Mouse (Mus musculus): ENCODE results near the gene Gpr83. TPM values are rescaled to one million over a fixed set of nuclear protein-coding genes. Genes with fewer than 3 reads are reported as not detected.

The Gpr83 gene
- total RNA-seq (2015) (not detected in 2 replicates), total RNA-seq (2017) (not detected in 2 replicates)

GRCm38 (mm10) chr9:14859868-14860639 lies at the start of gene Gpr83:
TSS of gene Gpr83 (plus strand) at chr9:14860210.
- ATAC-seq (ENCODE audit: poor library complexity, severe bottlenecking) = peak; percentile 53

DNA sequence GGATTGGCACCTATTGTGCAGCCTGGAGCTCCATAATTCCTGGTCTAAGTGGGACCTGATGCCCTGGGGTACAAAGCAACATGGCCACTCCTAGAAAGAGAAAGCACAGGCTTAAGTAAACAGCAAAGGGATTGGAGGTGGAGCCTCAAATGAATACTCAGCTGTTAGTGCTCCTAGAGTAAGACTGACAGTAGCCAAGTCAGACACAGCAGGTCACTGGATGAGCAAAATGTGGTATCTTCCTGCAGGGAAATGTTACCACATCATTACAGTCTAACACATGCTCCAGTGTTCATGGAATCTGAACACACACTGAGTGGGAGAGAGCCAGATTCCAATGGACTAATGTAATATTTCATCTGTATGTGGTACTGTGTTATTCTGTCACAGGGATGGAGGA lies 38.6 kb upstream of the Gpr83 start:
- no peak for ATAC-seq (ENCODE audit: poor library complexity, severe bottlenecking)

DNA sequence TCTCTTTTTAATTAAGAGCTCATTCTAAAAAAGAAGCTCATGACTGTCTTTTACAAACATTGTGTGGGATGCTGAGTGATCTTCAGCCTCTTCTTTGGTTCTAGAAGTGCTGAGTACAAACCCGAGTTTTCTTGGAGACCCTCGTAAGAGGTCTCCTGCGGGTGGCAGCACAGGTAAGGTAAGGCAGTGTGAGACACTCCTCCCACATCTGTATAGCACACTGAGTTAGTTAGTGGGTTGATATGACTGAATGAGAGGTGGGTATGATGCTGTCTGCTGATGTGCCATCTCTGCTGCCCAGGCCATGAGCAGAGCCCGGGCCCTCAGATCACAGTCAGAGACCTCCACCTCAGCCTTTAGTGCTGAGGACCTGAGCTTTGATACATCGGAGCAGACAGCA lies 35.2 kb upstream of the Gpr83 start:
- no peak for ATAC-seq (ENCODE audit: poor library complexity, severe bottlenecking)

- no peak for ATAC-seq (ENCODE audit: poor library complexity, severe bottlenecking)
Observed at GRCm38 (mm10) chr9:14827875-14828274, 32.1 kb upstream of the Gpr83 start.

DNA sequence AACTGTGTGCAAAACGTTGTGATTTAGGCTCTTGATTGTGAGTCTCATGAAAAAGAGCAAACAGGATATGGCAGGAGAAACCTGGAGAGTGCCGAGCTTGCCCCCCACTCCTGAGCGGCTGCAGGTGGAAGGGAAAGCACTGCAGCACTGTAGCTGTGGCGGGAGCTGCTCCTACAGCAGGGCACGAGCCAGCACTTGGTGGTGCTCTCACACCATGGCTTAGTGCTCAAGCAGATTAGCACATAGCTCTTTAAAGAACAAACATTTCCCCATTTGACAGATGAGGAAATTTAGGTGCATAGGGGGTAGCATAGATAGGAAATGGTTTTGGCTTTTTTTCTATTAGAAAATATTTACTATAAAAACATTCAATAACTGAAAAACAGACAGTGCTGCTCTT lies 28.0 kb upstream of the Gpr83 start:
- ATAC-seq (ENCODE audit: poor library complexity, severe bottlenecking) = peak; percentile 53

GRCm38 (mm10) chr9:14835335-14836075 lies 24.5 kb upstream of the Gpr83 start:
- ATAC-seq (ENCODE audit: poor library complexity, severe bottlenecking) = peak; percentile 96

- no peak for ATAC-seq (ENCODE audit: poor library complexity, severe bottlenecking)
Observed at GRCm38 (mm10) chr9:14839527-14839926, 20.5 kb upstream of the Gpr83 start.

DNA sequence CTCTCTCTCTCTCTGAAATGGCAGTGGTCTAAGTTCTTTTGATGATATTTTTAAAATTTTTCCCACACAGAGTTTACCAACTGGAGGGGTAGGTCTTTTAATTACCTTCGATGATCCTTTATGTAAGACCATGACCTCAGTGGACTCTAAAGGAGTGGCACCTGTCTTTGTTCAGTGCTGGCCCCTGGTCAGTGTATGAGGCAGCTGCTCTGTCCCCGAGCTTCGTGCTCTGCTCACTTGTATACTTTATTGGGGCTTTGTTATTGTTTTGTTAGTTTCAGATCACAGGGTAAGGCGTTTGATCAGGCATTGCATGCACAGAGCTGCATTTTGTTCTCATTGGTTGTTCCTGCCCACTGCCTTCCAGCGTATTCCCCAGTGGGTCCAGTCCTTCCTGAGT lies 20.0 kb upstream of the Gpr83 start:
- no peak for ATAC-seq (ENCODE audit: poor library complexity, severe bottlenecking)

DNA sequence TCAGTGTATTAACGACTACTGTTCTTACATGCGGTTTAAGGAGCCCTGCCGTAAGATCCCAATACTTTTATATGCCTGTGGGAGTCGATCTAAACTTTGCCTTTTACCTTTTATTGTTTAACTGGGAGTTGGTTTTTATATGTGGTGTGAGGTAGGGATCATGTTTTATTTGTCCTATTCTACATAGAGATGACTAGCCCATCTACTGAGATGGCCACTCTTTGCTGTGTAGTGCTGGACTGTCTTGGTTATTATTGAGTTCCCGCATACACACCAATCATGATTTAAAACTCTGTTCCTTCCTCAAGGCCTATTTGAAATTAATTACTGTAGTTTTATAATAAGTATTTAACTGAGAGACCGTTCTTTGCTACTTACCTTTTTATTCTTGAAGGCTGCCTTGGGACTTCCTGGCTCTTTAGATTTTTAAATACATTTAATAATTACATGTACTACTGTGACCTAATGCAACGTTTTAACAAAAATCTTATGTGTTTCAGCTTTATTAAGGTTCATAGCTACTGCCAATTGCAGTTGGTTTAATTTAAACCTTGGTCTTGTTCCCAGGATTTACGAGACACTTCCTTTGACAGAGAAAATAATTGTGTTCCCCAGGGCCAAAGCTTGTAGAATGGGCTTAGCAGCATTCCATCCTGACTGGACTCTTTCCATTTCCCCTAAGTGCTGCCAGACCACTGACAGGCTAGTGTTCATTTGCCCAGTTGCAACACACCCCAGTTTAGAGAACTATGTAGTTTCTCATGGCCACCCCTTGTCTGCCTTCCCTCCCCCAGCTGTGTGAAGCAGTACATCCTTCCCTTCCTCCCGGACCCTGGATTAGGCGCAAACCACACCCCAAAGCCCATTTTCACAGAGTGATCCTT lies 17.9 kb upstream of the Gpr83 start:
- peak; percentile 96 for ATAC-seq (ENCODE audit: poor library complexity, severe bottlenecking)

GRCm38 (mm10) chr9:14843311-14843857 lies 16.6 kb upstream of the Gpr83 start:
- no peak for ATAC-seq (ENCODE audit: poor library complexity, severe bottlenecking)

DNA sequence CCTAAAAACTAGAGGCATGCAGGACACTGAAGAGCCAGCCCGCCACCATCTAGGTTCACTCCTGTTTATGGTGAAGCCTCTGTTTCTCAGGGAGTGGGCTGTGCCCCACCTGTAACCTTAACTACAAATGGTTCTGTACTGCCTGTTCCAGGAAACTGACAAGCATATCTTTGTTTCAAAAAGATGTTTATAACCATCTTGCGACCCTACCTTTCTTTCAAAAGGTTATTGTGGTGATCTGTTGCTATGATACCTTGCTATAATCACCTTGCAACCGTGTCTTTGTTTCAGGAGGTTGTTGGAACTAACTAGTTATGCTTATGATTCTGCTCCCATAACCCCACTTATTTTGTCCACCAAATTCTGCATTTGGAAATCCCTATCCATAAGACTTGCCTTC lies 16.1 kb upstream of the Gpr83 start:
- ATAC-seq (ENCODE audit: poor library complexity, severe bottlenecking) = no peak

DNA sequence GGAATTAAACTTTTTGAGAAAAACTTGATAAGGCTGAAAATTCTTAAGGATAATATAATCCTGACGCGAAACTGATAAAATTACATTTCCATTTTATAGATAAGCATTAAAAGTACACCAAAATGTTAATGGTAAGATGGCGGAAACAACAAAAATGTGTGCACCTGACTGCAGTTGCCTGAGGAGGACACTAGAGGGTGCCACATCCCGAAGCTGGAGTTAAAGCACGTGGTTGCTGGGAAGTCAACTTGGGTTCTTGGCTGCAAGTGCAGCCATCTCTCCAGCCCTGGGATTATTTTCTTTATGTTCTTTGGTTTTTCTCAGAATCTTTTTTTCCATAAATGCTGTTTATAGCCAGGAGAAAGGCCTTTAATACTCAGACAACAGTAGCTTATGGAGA lies 13.6 kb upstream of the Gpr83 start:
- ATAC-seq (ENCODE audit: poor library complexity, severe bottlenecking) = peak; percentile 48; the same call in 1 of the 2 replicates

DNA sequence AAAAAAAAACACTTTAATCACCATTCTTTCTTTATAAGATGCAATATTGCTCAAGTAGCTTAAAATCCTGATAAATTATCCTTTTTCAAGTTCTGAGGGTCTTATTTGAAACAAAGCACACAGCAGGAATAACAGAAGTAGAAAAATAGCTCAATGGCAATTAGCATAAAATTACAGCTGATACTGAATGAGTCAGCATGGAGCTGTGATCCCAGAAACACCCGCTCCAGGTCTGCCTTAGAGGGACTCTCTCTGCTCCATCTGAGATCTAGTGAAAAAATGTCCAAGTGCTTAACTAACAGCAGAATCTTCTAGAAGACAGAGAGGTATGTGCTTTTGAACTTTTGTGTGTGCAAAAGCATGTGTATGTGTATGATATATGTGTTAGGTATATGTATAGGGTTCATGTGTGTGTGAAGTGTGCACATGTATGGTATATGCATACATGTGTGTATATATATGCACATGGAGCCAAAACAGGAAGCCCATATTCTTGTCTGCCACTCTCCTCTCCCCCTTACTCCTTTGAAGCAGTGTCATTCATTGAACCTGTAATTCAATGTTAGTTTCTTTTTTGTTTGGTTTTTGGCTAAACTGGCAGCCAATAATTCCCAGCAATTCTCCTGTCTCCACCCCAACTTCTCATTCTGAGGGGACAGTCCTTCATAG lies 11.6 kb upstream of the Gpr83 start:
- no peak for ATAC-seq (ENCODE audit: poor library complexity, severe bottlenecking)

DNA sequence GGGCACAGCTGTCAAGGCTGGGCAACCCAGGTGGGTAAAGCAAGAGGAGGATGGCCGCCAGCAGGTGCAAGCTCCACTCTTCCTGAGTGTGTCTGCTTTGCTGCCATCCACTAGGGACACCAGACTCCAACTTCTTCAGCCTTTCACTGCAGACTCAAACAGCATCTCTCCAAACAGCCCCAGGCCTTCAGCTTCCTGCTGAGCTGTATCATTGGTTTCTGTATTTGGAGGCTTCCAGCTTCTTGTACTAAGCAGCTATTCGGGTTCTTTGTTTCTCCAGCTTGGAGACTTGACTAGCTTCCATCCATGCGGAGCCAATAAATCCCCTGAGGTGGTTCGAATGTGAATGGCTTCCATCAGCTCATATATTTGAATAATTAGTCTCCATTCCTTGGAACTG lies 5.4 kb upstream of the Gpr83 start:
- ATAC-seq (ENCODE audit: poor library complexity, severe bottlenecking) = no peak

- ATAC-seq (ENCODE audit: poor library complexity, severe bottlenecking) = no peak
Observed at GRCm38 (mm10) chr9:14856922-14857654, 2.9 kb upstream of the Gpr83 start.

- no peak for ATAC-seq (ENCODE audit: poor library complexity, severe bottlenecking)
Observed at GRCm38 (mm10) chr9:14858170-14858706, 1.8 kb upstream of the Gpr83 start.

DNA sequence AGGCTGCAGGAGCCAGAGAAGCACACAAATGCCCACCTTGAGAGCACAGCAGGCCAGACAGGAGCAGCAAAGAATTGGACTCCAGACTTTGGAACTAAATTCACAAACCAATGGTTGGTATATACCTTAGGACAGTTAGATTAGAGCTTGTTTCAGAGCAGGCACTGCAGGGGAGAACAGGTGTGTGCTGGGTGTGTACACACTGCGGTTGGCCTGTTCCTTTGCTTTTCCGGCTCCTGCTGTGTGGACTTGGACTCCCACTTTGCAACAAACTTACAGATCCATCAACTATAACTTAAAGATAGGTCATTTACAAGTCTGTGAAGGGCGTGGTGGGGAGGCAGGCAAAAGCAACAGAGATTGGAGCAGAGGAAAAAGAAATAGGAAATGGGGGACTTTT lies 1.2 kb upstream of the Gpr83 start:
- no peak for ATAC-seq (ENCODE audit: poor library complexity, severe bottlenecking)

DNA sequence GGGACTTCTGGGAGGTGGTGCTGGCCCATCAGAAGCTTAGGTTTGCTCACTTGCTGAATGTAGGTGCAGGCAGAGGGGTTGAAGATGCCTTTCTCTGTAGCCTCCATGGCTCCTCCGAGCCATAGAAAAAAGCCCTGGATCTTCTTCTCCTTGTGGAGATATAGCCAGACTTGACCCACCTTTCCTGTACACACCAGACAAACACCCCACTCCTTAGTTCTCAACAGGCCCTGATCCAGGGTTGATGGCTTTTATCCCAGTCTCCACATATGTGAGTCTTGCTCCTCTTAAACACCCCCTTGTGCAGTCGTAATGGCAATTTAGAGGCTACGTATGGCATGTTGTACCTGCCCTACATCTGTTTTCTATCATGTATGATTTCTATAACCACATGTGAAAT lies 3.1 kb downstream of the Gpr83 start:
- ATAC-seq (ENCODE audit: poor library complexity, severe bottlenecking) = no peak

DNA sequence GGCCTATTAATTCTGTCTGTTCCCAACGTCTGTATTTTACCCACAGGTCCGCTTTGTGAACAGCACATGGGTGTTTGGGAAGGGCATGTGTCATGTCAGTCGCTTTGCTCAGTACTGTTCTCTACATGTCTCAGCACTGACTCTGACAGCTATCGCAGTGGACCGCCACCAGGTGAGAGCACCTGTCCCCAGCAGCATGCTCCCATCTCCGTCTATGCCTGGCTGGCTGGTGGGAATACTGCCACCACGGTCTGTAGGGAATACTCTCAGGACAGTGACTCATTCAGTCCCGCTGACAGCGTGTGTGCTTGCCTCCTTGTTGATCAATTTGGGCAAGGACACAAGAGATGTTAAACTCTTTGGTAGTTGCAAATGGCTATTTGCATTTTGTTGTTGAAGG lies 4.7 kb downstream of the Gpr83 start:
- ATAC-seq (ENCODE audit: poor library complexity, severe bottlenecking) = no peak
